Mouse (Mus musculus) ES-E14 (cell line): ENCODE results near the gene Tnnc1. TPM values are rescaled to one million over a fixed set of nuclear protein-coding genes. Genes with fewer than 3 reads are reported as not detected.

Experiments
- DNase-seq: peaks from one replicate; pipeline ENCODE4 v3.0.0-alpha.2; 2013; ENCODE audit warnings: low read depth, low spot score
- H3K27ac ChIP-seq: 2 replicates; pipeline ENCODE4 v1.5.1; 2012; ENCODE audit warnings: low read depth, mild to moderate bottlenecking, low read length, moderate library complexity, mixed read lengths; ENCODE audit not compliant: poor library complexity, insufficient read depth, severe bottlenecking
- H3K36me3 ChIP-seq: 2 replicates; pipeline ENCODE4 v1.6.1; 2012; ENCODE audit warnings: mild to moderate bottlenecking, low read length, moderate library complexity, mixed read lengths; ENCODE audit not compliant: control insufficient read depth, poor library complexity, insufficient read depth, severe bottlenecking
- H3K4me1 ChIP-seq, 2 experiments: fragments of 150-350 bp in 1 of 2; sonication (generic) in 1 of 2; 2 replicates each; pipeline ENCODE4 v1.6.1; 2012; ENCODE audit warnings: low read length in 2 of 2, mild to moderate bottlenecking in 1 of 2, mixed read lengths in 1 of 2; ENCODE audit not compliant: control insufficient read depth in 2 of 2, insufficient read depth in 2 of 2, poor library complexity in 1 of 2
- H3K4me3 ChIP-seq, 2 experiments: fragments of 150-350 bp in 1 of 2; sonication (generic) in 1 of 2; 2 replicates each; pipeline ENCODE4 v1.5.1; 2012; ENCODE audit warnings: low read length in 2 of 2, low read depth in 1 of 2, mild to moderate bottlenecking in 1 of 2, mixed read lengths in 1 of 2; ENCODE audit not compliant: insufficient read depth in 1 of 2, poor library complexity in 1 of 2, severe bottlenecking in 1 of 2
- H3K9ac ChIP-seq: 2 replicates; pipeline ENCODE4 v1.6.1; 2012; ENCODE audit warnings: low read depth, mild to moderate bottlenecking, low read length, mixed read lengths; ENCODE audit not compliant: poor library complexity, insufficient read depth, severe bottlenecking
- H3K9me3 ChIP-seq: fragments of 150-350 bp; sonication (generic); 2 replicates; pipeline ENCODE4 v1.6.1; 2012; ENCODE audit warnings: low read depth, mild to moderate bottlenecking, low read length; ENCODE audit not compliant: control insufficient read depth, insufficient read depth
- CHD2 ChIP-seq: IDR thresholded peaks from 2 replicates; pipeline ENCODE4 v1.6.1; 2014; ENCODE audit warnings: mild to moderate bottlenecking, low read depth, low read length, inconsistent platforms
- HCFC1 ChIP-seq: IDR thresholded peaks from 2 replicates; pipeline ENCODE4 v1.6.1; 2012; ENCODE audit warnings: low read length, inconsistent platforms, borderline replicate concordance; ENCODE audit not compliant: insufficient read depth
- MAFK ChIP-seq: IDR thresholded peaks from 2 replicates; pipeline ENCODE4 v1.6.1; 2014; ENCODE audit warnings: mild to moderate bottlenecking, low read depth, low read length, inconsistent platforms; ENCODE audit not compliant: insufficient read depth
- ZC3H11A ChIP-seq: IDR thresholded peaks from 2 replicates; pipeline ENCODE4 v1.6.1; 2012; ENCODE audit warnings: low read depth, mild to moderate bottlenecking, inconsistent platforms, low read length, borderline replicate concordance
- ZNF384 ChIP-seq: IDR thresholded peaks from 2 replicates; pipeline ENCODE4 v1.6.1; 2012; ENCODE audit warnings: low read depth, low read length, inconsistent platforms
- in situ Hi-C, 2 experiments: fragments of 600-800 bp; cut with MboI; formaldehyde crosslinking; loops; one replicate each; pipeline ENCODE4 v1.15.1; 2025; ENCODE audit warnings: low sequenced_read_pairs in 2 of 2, inconsistent platforms in 1 of 2; ENCODE audit not compliant: unreplicated experiment in 2 of 2
- total RNA-seq: library from RNA; depleted of rRNA; stranded (reverse); fragments of 300-350 nt; gene quantifications from 2 replicates; pipeline ENCODE4 v1.2.3, GENCODE M21; 2012

Tnnc1 gene
- total RNA-seq, 1 experiment, result 2.6 TPM

GRCm38 (mm10) chr14:31172781-31173455 is 35.2 kb upstream of the Tnnc1 start:
- DNase-seq, result no peak

GRCm38 (mm10) chr14:31173537-31173936 is 34.6 kb upstream of the Tnnc1 start:
- no peak for DNase-seq
- H3K4me1 ChIP-seq, result peaks cover 0 to 15% of the 10 kb centered on the region in 2 experiments; a peak in 1 of 4 replicates
- H3K9me3 ChIP-seq, result no peaks in the 10 kb centered on the region
- no peak overlapping the region for H3K4me3 ChIP-seq
- H3K36me3 ChIP-seq, result peaks cover 69% of the 10 kb centered on the region
- H3K27ac ChIP-seq, result no peak overlapping the region
- H3K9ac ChIP-seq, result no peak overlapping the region
- TF ChIP-seq ZC3H11A (no peak), HCFC1 (no peak), CHD2 (no peak), MAFK (no peak), ZNF384 (no peak)
- in situ Hi-C loops, result no loop called here

More at GRCm38 (mm10) chr14:31172781-31173455, 35.2 kb upstream of the Tnnc1 start:
- TF ChIP-seq CHD2 (no peak), HCFC1 (no peak), ZC3H11A (no peak), MAFK (no peak), ZNF384 (no peak)
- Histone ChIP-seq H3K36me3 (peaks cover 67% of the 10 kb centered on the region), H3K9me3 (no peaks in the 10 kb centered on the region), H3K9ac (no peak overlapping the region), H3K4me3 (no peak overlapping the region), H3K27ac (no peak overlapping the region), H3K4me1 (peaks cover 0 to 15% of the 10 kb centered on the region in 2 experiments; a peak in 1 of 4 replicates)
- in situ Hi-C loops, result no loop called here

- TF ChIP-seq ZNF384 (no peak), CHD2 (no peak), MAFK (no peak), HCFC1 (no peak), ZC3H11A (no peak)
- no peaks in the 10 kb centered on the region for H3K9me3 ChIP-seq
- H3K36me3 ChIP-seq, result peaks cover 78% of the 10 kb centered on the region
- in situ Hi-C loops, result no loop called here
- peak overlapping the region in 1 of 2 experiments; percentile 42; a peak in 3 of 4 replicates for H3K4me3 ChIP-seq
- peaks cover 0 to 14% of the 10 kb centered on the region in 2 experiments; a peak in 1 of 4 replicates for H3K4me1 ChIP-seq
- H3K27ac ChIP-seq, result no peak overlapping the region
- no peak for DNase-seq
- H3K9ac ChIP-seq, result peak overlapping the region; percentile 38
Measured at GRCm38 (mm10) chr14:31177287-31177686, 30.8 kb upstream of the Tnnc1 start.

GRCm38 (mm10) chr14:31177715-31178114 is 30.4 kb upstream of the Tnnc1 start:
- no peak overlapping the region for H3K4me3 ChIP-seq
- H3K9me3 ChIP-seq, result no peaks in the 10 kb centered on the region
- no peak for DNase-seq
- H3K27ac ChIP-seq, result no peak overlapping the region
- peaks cover 78% of the 10 kb centered on the region for H3K36me3 ChIP-seq
- no peak overlapping the region for H3K9ac ChIP-seq
- in situ Hi-C loops, result no loop called here
- H3K4me1 ChIP-seq, result peaks cover 0 to 12% of the 10 kb centered on the region in 2 experiments; a peak in 1 of 4 replicates
- TF ChIP-seq HCFC1 (no peak), ZNF384 (no peak), MAFK (no peak), CHD2 (no peak), ZC3H11A (no peak)
